Mouse (Mus musculus) kidney, embryonic 16.5 days (tissue): ENCODE data around the gene Ccl7. TPM values are rescaled to one million over a fixed set of nuclear protein-coding genes. Genes with fewer than 3 reads are reported as not detected.

Experiments
- ATAC-seq: fragments of 200-750 bp; cut with Nextera tagmentation; 2 replicates; pipeline ENCODE4 v1.8.0; 2017; ENCODE audit warnings: moderate TSS enrichment; ENCODE audit not compliant: low FRiP score, low TSS enrichment
- H3K27ac ChIP-seq: fragments of 300-500 bp; sonication (generic); 2 replicates; pipeline ENCODE4 v1.5.1; 2014; ENCODE audit warnings: low read length
- H3K27me3 ChIP-seq: fragments of 300-500 bp; sonication (generic); 2 replicates; pipeline ENCODE4 v1.6.1; 2014; ENCODE audit warnings: low read length, control low read depth, mixed read lengths; ENCODE audit not compliant: insufficient read depth
- H3K36me3 ChIP-seq: fragments of 300-500 bp; sonication (generic); 2 replicates; pipeline ENCODE4 v1.6.1; 2014; ENCODE audit warnings: low read length, control low read depth, mixed read lengths; ENCODE audit not compliant: insufficient read depth
- H3K4me1 ChIP-seq: fragments of 300-500 bp; sonication (generic); 2 replicates; pipeline ENCODE4 v1.6.1; 2014; ENCODE audit warnings: low read length, control low read depth, mixed read lengths; ENCODE audit not compliant: insufficient read depth
- H3K4me2 ChIP-seq: fragments of 300-500 bp; sonication (generic); replicated peaks from 2 replicates; pipeline ENCODE4 v1.6.1; 2014; ENCODE audit warnings: low read depth, low read length
- H3K4me3 ChIP-seq: fragments of 300-500 bp; sonication (generic); 2 replicates; pipeline ENCODE4 v1.5.1; 2014; ENCODE audit warnings: mild to moderate bottlenecking, low read length
- H3K9ac ChIP-seq: fragments of 300-500 bp; sonication (generic); replicated peaks from 2 replicates; pipeline ENCODE4 v1.6.1; 2014; ENCODE audit warnings: low read length
- H3K9me3 ChIP-seq: fragments of 300-500 bp; sonication (generic); 2 replicates; pipeline ENCODE4 v1.6.1; 2016; ENCODE audit warnings: low read length, control low read depth
- WGBS: fragments of 180-500 bp; shearing (Covaris S2); extraction: QIAGEN DNeasy Blood & Tissue Kit; methylation state at CpG from one replicate; pipeline ENCODE4 v1.1.7; 2014; 5-methylcytosine and 5-hydroxymethylcytosine counted together
- polyA plus RNA-seq: library from polyadenylated mRNA; unstranded; fragments of >200 nt; fragmentation: Nextera tagmentation; extraction: Ambion mirVana; gene quantifications from 2 replicates; pipeline ENCODE4 v1.2.1, GENCODE M21; 2015

Ccl7 gene
- polyA plus RNA-seq, 1 experiment from 2014 or later: 1.8 TPM

DNA sequence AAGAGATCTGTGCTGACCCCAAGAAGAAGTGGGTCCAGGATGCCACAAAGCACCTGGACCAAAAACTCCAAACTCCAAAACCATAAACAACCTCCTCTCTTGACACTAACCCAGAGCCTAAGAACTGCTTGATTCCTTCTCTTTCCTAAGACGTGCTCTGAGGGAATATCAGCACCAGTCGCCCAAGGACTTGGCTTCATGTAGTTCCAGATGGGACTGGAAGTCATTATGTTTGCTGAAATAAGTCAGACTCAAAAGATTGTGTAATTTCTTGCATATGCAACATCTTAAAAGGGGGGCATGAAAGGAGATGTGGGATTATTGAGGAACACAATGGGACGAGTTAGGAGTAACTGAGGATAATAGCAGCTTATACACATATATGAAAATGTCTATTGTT is 16.7 kb downstream of the Ccl7 start:
- no peaks in the 10 kb centered on the region for H3K4me1 ChIP-seq
- H3K36me3 ChIP-seq: no peaks in the 10 kb centered on the region
- H3K9me3 ChIP-seq: no peaks in the 10 kb centered on the region
- H3K27ac ChIP-seq: no peak overlapping the region
- H3K4me3 ChIP-seq: no peak overlapping the region
- no peak overlapping the region for H3K4me2 ChIP-seq
- H3K9ac ChIP-seq: no peak overlapping the region
- H3K27me3 ChIP-seq: no peaks in the 10 kb centered on the region
- WGBS: 73% methylated on average over 3 of the region's 3 CpGs
- ATAC-seq: no peak

DNA sequence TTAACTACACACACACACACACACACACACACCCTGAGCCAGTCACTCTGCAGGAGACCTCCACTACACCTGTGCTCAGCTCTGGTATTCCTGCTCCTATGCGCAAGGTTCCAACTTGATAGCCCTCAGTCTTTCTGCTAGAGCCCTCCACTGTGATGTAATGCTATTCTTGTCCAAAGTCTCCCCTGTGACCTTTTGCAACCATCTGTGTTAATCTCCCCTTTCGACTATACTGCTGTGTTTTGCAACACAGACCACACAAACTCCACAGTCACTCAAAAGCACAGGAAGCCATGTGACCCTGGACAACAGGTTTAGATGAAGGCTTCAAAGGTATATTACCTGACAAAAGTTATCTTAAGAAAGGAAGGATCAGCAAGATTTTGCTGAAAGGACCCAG is 17.9 kb downstream of the Ccl7 start:
- Histone ChIP-seq H3K4me3 (no peak overlapping the region), H3K9ac (no peak overlapping the region), H3K9me3 (no peaks in the 10 kb centered on the region), H3K27me3 (no peaks in the 10 kb centered on the region), H3K4me1 (no peaks in the 10 kb centered on the region), H3K36me3 (no peaks in the 10 kb centered on the region), H3K4me2 (no peak overlapping the region), H3K27ac (no peak overlapping the region)
- WGBS: 78% methylated on average over 2 of the region's 2 CpGs
- no peak for ATAC-seq

GRCm38 (mm10) chr11:82066953-82067571 is 21.6 kb downstream of the Ccl7 start:
- no peak overlapping the region for H3K27ac ChIP-seq
- H3K9me3 ChIP-seq: no peaks in the 10 kb centered on the region
- 71% methylated on average over 7 of the region's 7 CpGs for WGBS
- no peak overlapping the region for H3K4me3 ChIP-seq
- no peak for ATAC-seq
- no peaks in the 10 kb centered on the region for H3K36me3 ChIP-seq
- H3K4me2 ChIP-seq: no peak overlapping the region
- no peaks in the 10 kb centered on the region for H3K4me1 ChIP-seq
- no peaks in the 10 kb centered on the region for H3K27me3 ChIP-seq
- H3K9ac ChIP-seq: no peak overlapping the region

DNA sequence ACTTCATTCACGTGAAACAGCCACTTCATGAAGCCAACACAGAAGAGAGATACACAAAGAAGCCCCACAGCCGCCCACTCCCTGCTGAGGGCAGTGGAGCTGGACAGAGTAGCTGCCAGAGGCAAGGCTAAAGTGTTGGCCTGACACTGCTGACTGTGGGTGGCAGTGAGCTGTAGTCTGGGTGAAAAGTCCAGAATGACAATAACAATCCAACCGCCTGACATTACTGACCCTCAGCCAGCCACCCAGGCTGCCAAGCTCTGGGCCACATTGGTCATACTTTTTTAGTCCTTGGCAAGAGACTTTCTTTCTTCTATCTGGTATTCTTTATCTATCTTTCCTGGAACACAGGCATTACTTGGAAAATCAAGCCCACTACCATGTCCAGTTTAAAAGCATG is 25.6 kb downstream of the Ccl7 start:
- no peak overlapping the region for H3K4me2 ChIP-seq
- 87% methylated on average over 3 of the region's 3 CpGs for WGBS
- H3K27ac ChIP-seq: no peak overlapping the region
- no peaks in the 10 kb centered on the region for H3K4me1 ChIP-seq
- ATAC-seq: no peak
- H3K4me3 ChIP-seq: no peak overlapping the region
- no peaks in the 10 kb centered on the region for H3K27me3 ChIP-seq
- no peaks in the 10 kb centered on the region for H3K9me3 ChIP-seq
- H3K36me3 ChIP-seq: no peaks in the 10 kb centered on the region
- no peak overlapping the region for H3K9ac ChIP-seq

- Histone ChIP-seq H3K4me1 (no peaks in the 10 kb centered on the region), H3K4me2 (no peak overlapping the region), H3K4me3 (no peak overlapping the region), H3K27ac (no peak overlapping the region), H3K9me3 (no peaks in the 10 kb centered on the region), H3K36me3 (no peaks in the 10 kb centered on the region), H3K9ac (no peak overlapping the region), H3K27me3 (no peaks in the 10 kb centered on the region)
- no peak for ATAC-seq
- 86% methylated on average over 1 of the region's 1 CpGs for WGBS
Measured at GRCm38 (mm10) chr11:82072374-82072773, 26.9 kb downstream of the Ccl7 start.

DNA sequence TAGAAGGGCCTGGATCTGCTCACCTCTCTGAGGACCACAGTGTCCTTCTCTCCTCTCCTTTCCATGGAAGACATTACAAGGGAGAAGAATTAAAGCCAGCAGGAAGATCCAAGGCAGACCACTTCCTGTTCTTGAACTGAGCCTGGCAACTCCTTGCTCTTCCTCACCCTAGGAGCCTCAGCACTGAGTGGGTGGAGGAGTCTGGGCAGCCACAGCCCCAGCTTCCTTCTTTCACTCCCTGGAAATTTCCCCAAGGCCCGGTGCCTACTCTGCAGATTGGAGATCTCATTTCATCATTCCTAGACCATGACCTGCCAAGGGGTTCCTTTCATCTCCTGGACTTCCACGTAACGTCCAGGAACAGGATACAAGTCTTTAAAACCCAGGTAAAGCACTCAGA is 27.5 kb downstream of the Ccl7 start:
- Histone ChIP-seq H3K9me3 (no peaks in the 10 kb centered on the region), H3K27me3 (no peaks in the 10 kb centered on the region), H3K4me2 (no peak overlapping the region), H3K4me1 (no peaks in the 10 kb centered on the region), H3K27ac (no peak overlapping the region), H3K4me3 (no peak overlapping the region), H3K9ac (no peak overlapping the region), H3K36me3 (no peaks in the 10 kb centered on the region)
- no peak for ATAC-seq
- 63% methylated on average over 3 of the region's 3 CpGs for WGBS

- Histone ChIP-seq H3K4me3 (no peak overlapping the region), H3K27me3 (no peaks in the 10 kb centered on the region), H3K36me3 (no peaks in the 10 kb centered on the region), H3K27ac (no peak overlapping the region), H3K4me2 (no peak overlapping the region), H3K4me1 (no peaks in the 10 kb centered on the region), H3K9ac (no peak overlapping the region), H3K9me3 (no peaks in the 10 kb centered on the region)
- 85% methylated on average over 3 of the region's 3 CpGs for WGBS
- ATAC-seq: no peak
Measured at GRCm38 (mm10) chr11:82073686-82074085, 28.2 kb downstream of the Ccl7 start.

DNA sequence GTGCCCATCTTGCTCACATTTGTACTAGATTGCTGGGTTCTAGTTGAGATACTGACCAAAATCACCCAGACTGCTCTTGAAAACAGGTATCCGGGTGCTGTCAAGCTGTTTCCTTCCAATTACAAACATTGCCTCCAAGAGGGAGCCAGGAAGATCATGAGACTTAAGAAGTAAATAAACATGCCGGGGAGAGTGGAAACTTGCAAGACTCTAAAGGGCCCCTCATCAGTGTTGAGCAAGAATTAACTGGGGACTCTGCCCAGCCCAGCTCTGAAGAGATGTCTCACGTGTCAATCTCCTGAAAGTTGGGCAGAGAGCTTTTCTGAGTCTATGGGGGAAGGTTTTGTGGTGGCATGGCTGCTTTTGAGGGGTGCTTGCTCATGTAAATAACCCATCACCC is 31.5 kb downstream of the Ccl7 start:
- Histone ChIP-seq H3K9ac (no peak overlapping the region), H3K27ac (no peak overlapping the region), H3K27me3 (no peaks in the 10 kb centered on the region), H3K4me1 (no peaks in the 10 kb centered on the region), H3K36me3 (no peaks in the 10 kb centered on the region), H3K4me3 (no peak overlapping the region), H3K4me2 (no peak overlapping the region), H3K9me3 (no peaks in the 10 kb centered on the region)
- WGBS: 68% methylated on average over 3 of the region's 3 CpGs
- no peak for ATAC-seq

- Histone ChIP-seq H3K4me2 (no peak overlapping the region), H3K4me1 (no peaks in the 10 kb centered on the region), H3K36me3 (no peaks in the 10 kb centered on the region), H3K27ac (no peak overlapping the region), H3K9me3 (no peaks in the 10 kb centered on the region), H3K4me3 (no peak overlapping the region), H3K27me3 (no peaks in the 10 kb centered on the region), H3K9ac (no peak overlapping the region)
- no peak for ATAC-seq
Measured at GRCm38 (mm10) chr11:82078136-82078730, 32.7 kb downstream of the Ccl7 start.

DNA sequence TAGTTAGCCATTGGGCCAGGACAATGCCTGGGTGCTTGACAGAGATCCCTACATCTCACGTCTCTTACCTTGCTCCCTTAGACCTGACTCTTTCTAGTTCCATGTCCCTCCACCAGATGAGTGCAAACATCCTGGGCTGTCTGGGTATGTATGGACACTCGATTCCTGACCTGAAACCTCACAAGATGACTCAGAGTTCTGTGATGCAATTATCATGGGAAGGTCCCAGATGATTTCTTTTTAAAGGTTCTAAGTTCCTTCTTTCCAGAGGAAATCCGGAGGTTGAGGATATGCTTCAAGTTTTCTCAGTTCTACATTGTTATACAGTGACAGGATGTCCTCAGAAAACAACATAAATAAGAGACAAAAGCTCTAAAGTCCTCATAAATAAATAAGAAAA is 35.4 kb downstream of the Ccl7 start:
- no peak overlapping the region for H3K4me3 ChIP-seq
- WGBS: 71% methylated on average over 3 of the region's 3 CpGs
- no peak overlapping the region for H3K27ac ChIP-seq
- H3K27me3 ChIP-seq: no peaks in the 10 kb centered on the region
- H3K9ac ChIP-seq: no peak overlapping the region
- no peaks in the 10 kb centered on the region for H3K4me1 ChIP-seq
- H3K9me3 ChIP-seq: no peaks in the 10 kb centered on the region
- ATAC-seq: no peak
- no peak overlapping the region for H3K4me2 ChIP-seq
- H3K36me3 ChIP-seq: no peaks in the 10 kb centered on the region
